Mouse (Mus musculus): ENCODE measurements at regions not wholly inside any gene's neighbourhood (a gene's known extent, or its start where the extent isn't known, plus 50 kb on each side); places are given as distances from the start of the nearest gene placed in this dataset.

GRCm38 (mm10) chr7:113066536-113066935, 112.8 kb downstream of the Rassf10 start:
- TF ChIP-seq POLR2A (IDR thresholded peaks at IDR 0.05; ENCODE audit: borderline replicate concordance, extremely low read depth, insufficient read depth, insufficient read length, poor library complexity, severe bottlenecking) (no peak), CTCF (IDR thresholded peaks at IDR 0.05; ENCODE audit: borderline replicate concordance, extremely low read depth, insufficient read depth, insufficient read length) (no peak)
- DNase-seq (ENCODE audit: low read depth), result peak; percentile 21

GRCm38 (mm10) chr7:113068296-113068695, 114.5 kb downstream of the Rassf10 start:
- no peak for TF ChIP-seq CTCF (IDR thresholded peaks at IDR 0.05; ENCODE audit: borderline replicate concordance, extremely low read depth, insufficient read depth, insufficient read length)

GRCm38 (mm10) chr7:113069336-113069924, 115.7 kb downstream of the Rassf10 start:
- no peak for DNase-seq (ENCODE audit: low read depth)
- no peak for TF ChIP-seq POLR2A (IDR thresholded peaks at IDR 0.05; ENCODE audit: borderline replicate concordance, extremely low read depth, insufficient read depth, insufficient read length, poor library complexity, severe bottlenecking)

More at GRCm38 (mm10) chr7:113068296-113068695, 114.5 kb downstream of the Rassf10 start:
- no peak for DNase-seq (ENCODE audit: low read depth)

GRCm38 (mm10) chr7:113071418-113071817, 117.7 kb downstream of the Rassf10 start:
- no peak for DNase-seq (ENCODE audit: low read depth)
- TF ChIP-seq POLR2A (IDR thresholded peaks at IDR 0.05; ENCODE audit: borderline replicate concordance, extremely low read depth, insufficient read depth, insufficient read length, poor library complexity, severe bottlenecking) (no peak), CTCF (IDR thresholded peaks at IDR 0.05; ENCODE audit: borderline replicate concordance, extremely low read depth, insufficient read depth, insufficient read length) (no peak)

- peak; percentile 48 for DNase-seq (ENCODE audit: low read depth)
- no peak for TF ChIP-seq CTCF (IDR thresholded peaks at IDR 0.05; ENCODE audit: borderline replicate concordance, extremely low read depth, insufficient read depth, insufficient read length)
- TF ChIP-seq POLR2A (IDR thresholded peaks at IDR 0.05; ENCODE audit: borderline replicate concordance, extremely low read depth, insufficient read depth, insufficient read length, poor library complexity, severe bottlenecking), result no peak
Observed at GRCm38 (mm10) chr7:113073781-113074180, 120.0 kb downstream of the Rassf10 start.

GRCm38 (mm10) chr7:113075371-113075770, 121.6 kb downstream of the Rassf10 start:
- no peak for DNase-seq (ENCODE audit: low read depth)
- TF ChIP-seq POLR2A (IDR thresholded peaks at IDR 0.05; ENCODE audit: borderline replicate concordance, extremely low read depth, insufficient read depth, insufficient read length, poor library complexity, severe bottlenecking) (no peak), CTCF (IDR thresholded peaks at IDR 0.05; ENCODE audit: borderline replicate concordance, extremely low read depth, insufficient read depth, insufficient read length) (no peak)

- no peak for TF ChIP-seq POLR2A (IDR thresholded peaks at IDR 0.05; ENCODE audit: borderline replicate concordance, extremely low read depth, insufficient read depth, insufficient read length, poor library complexity, severe bottlenecking)
- no peak for TF ChIP-seq CTCF (IDR thresholded peaks at IDR 0.05; ENCODE audit: borderline replicate concordance, extremely low read depth, insufficient read depth, insufficient read length)
- DNase-seq (ENCODE audit: low read depth), result no peak
Observed at GRCm38 (mm10) chr7:113076243-113076642, 122.5 kb downstream of the Rassf10 start.

GRCm38 (mm10) chr7:113081120-113081519, 126.1 kb upstream of the Arntl start:
- TF ChIP-seq CTCF (IDR thresholded peaks at IDR 0.05; ENCODE audit: borderline replicate concordance, extremely low read depth, insufficient read depth, insufficient read length) (no peak), POLR2A (IDR thresholded peaks at IDR 0.05; ENCODE audit: borderline replicate concordance, extremely low read depth, insufficient read depth, insufficient read length, poor library complexity, severe bottlenecking) (no peak)

GRCm38 (mm10) chr7:113084930-113085625, 122.2 kb upstream of the Arntl start:
- no peak for TF ChIP-seq POLR2A (IDR thresholded peaks at IDR 0.05; ENCODE audit: borderline replicate concordance, extremely low read depth, insufficient read depth, insufficient read length, poor library complexity, severe bottlenecking)
- no peak for DNase-seq (ENCODE audit: low read depth)

More at GRCm38 (mm10) chr7:113081120-113081519, 126.1 kb upstream of the Arntl start:
- DNase-seq (ENCODE audit: low read depth), result no peak

GRCm38 (mm10) chr7:113086158-113086557, 121.1 kb upstream of the Arntl start:
- TF ChIP-seq CTCF (IDR thresholded peaks at IDR 0.05; ENCODE audit: borderline replicate concordance, extremely low read depth, insufficient read depth, insufficient read length) (no peak), POLR2A (IDR thresholded peaks at IDR 0.05; ENCODE audit: borderline replicate concordance, extremely low read depth, insufficient read depth, insufficient read length, poor library complexity, severe bottlenecking) (no peak)
- no peak for DNase-seq (ENCODE audit: low read depth)

GRCm38 (mm10) chr7:113087646-113088045, 119.6 kb upstream of the Arntl start:
- peak; percentile 37 for DNase-seq (ENCODE audit: low read depth)
- no peak for TF ChIP-seq CTCF (IDR thresholded peaks at IDR 0.05; ENCODE audit: borderline replicate concordance, extremely low read depth, insufficient read depth, insufficient read length)
- TF ChIP-seq POLR2A (IDR thresholded peaks at IDR 0.05; ENCODE audit: borderline replicate concordance, extremely low read depth, insufficient read depth, insufficient read length, poor library complexity, severe bottlenecking), result no peak

- DNase-seq (ENCODE audit: low read depth), result no peak
- TF ChIP-seq CTCF (IDR thresholded peaks at IDR 0.05; ENCODE audit: borderline replicate concordance, extremely low read depth, insufficient read depth, insufficient read length), result no peak
- no peak for TF ChIP-seq POLR2A (IDR thresholded peaks at IDR 0.05; ENCODE audit: borderline replicate concordance, extremely low read depth, insufficient read depth, insufficient read length, poor library complexity, severe bottlenecking)
Observed at GRCm38 (mm10) chr7:113089044-113089443, 118.2 kb upstream of the Arntl start.

All from brain, embryonic 14.5 days (tissue).